Mouse (Mus musculus) layer of hippocampus, postnatal 10 days (tissue): ENCODE results near the gene Olfr99. TPM values are rescaled to one million over a fixed set of nuclear protein-coding genes. Genes with fewer than 3 reads are reported as not detected.
"Not testable (repeated sequence)": the region's sequence is repeated elsewhere in the genome, so short reads cannot be mapped to it uniquely, and the experiment has no call there.

Experiments used
- DNase-seq, 2 experiments: peaks; one replicate each; pipeline ENCODE4 v3.0.0; 2021; ENCODE audit warnings: low spot score in 2 of 2
- long read RNA-seq: library from polyadenylated mRNA; stranded (forward); transcript quantifications from one replicate; pipeline ENCODE4 v2.0.0, GENCODE M21; 2023
- total RNA-seq, 2 experiments: library from RNA; stranded (reverse); gene quantifications; 2 replicates each; pipeline ENCODE4 v1.2.3; 2021

The Olfr99 gene
- total RNA-seq: not detected
- long read RNA-seq: 0 reads

DNA sequence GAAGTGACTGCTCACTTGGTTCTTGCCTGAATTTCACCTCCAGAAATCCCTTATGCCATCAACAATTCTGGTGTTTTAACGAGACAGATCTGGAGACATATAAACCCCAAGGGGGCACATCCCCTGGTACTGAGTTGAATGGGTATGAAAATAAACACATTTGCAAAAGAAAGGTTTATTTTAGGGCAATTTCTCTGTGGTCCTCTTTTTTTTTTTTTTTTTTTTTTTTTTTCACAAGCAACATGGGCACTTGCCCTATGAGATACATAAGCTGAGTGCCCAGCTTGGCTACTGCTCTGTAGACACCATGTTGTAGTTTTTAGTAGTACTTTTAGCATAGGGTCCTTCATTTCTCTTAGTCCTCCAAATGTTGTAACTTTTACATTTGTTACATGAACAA is at the start of gene Olfr99:
Gene Olfr99 (minus strand): TSS at position 101 of the 400 bp plus-strand sequence.
- DNase-seq: no peak

DNA sequence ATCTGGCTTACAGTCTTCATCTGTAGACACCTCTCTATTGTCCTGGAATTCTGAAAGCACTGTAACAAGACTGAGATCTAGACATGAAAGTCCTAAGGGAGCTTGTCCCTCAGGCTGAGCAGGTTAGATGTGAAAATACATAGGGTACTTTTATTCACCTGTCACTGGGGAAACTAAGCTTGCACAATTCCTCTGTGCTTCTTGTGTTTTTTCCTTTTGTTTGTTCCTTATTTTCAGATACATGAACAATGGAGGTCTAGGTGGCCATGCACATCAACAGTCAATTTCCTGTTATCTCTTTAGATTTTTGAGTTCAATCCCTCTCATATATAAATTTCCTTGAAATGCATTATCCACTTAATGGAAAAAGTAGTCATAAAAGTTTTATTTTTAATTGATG is 33.7 kb upstream of the Olfr99 start, which contains the start of gene Olfr102:
Gene Olfr102 (minus strand): TSS at position 101 of the 400 bp plus-strand sequence.
- DNase-seq: no peak

DNA sequence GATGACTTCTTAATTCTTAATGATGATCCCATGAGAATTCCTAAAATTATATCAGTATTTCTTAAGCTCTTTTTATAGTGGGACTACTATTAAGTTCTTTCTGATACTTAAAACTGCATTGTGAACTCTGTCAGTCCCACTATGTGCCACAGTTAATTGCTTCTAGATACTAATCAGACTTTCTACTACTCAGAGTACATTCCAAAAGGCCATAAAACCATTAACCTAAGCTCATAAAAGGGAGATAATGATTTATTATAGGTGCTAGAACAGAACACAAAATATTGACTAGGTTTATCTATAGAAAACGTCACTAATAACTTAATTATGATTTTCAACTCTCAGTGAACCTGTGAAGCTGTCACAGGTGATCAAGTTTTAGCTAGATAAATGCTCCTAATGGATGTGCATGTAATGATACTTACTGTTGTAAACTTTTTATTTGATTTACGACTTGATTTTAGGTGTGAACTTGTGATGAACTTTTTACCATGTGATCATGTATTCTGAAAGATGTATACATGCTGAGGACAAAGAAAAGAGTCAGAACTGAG is 27.0 kb upstream of the Olfr99 start:
- no peak for DNase-seq

GRCm38 (mm10) chr17:37308483-37308882 is 25.2 kb upstream of the Olfr99 start:
- DNase-seq: no peak

GRCm38 (mm10) chr17:37304213-37304612 is 21.0 kb upstream of the Olfr99 start, which contains the start of gene Olfr101:
Olfr101 (minus strand) TSS chr17:37304313.
- no peak for DNase-seq

- no peak for DNase-seq
Observed at GRCm38 (mm10) chr17:37280331-37280730, 2.9 kb downstream of the Olfr99 start.

GRCm38 (mm10) chr17:37276573-37276972 is 6.7 kb downstream of the Olfr99 start:
- DNase-seq: no peak

- no peak for DNase-seq
Observed at GRCm38 (mm10) chr17:37275626-37276248, 7.5 kb downstream of the Olfr99 start.

- DNase-seq: no peak
Observed at GRCm38 (mm10) chr17:37270702-37271092, 12.6 kb downstream of the Olfr99 start.

DNA sequence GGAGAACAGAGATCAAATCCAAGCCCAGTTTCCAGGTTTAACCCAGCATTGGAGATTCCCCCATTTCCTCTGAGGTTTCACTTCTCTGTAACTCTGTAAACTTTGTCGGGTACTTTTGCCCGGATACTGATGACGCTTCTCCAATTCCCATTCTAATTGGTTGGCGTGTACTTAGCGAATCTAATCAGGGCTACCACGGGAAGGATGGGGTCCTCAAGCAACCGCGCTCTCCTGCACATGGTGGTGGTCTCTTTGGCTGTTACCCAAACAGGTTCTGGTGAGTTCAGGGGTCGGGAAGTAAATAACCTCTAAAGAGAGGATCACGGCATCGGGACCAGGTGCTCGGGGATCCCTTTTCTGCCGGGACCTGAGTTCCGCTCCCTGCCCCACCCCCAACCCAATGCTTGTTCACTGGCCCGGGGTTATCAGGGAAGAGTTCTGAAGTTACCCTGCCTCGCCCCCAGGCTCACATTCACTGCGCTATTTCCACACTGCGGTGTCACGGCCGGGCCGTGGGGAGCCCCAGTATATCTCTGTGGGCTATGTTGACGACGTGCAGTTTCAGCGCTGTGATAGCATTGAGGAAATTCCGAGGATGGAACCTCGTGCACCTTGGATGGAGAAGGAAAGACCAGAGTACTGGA is 13.1 kb downstream of the Olfr99 start, which contains the start of gene H2-M3:
Gene H2-M3 (plus strand): TSS at position 163 of the 644 bp plus-strand sequence.
- peak; percentile 94 to 95 for DNase-seq

DNA sequence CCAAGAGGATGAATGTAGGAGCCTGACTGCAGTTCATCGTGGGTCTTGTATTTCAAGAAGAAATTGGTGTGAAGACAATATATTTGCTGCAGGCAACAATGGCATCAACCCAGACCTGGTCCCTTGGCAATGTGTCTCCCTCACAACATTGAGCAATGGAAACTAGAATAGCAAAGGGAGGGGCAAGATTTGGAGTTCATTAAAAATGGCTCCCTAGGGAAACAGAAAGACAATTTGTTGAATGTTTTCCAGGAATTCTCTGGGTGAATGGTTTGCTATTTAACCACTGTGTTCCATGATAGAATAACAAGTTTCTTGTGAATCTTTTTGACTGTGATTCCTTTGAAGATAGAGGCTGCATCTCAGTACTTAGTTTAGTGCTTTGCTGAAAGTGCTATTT is 19.6 kb downstream of the Olfr99 start, which contains the start of gene Olfr98:
Gene Olfr98 (minus strand): TSS at position 124 of the 400 bp plus-strand sequence.
- DNase-seq: no peak

DNA sequence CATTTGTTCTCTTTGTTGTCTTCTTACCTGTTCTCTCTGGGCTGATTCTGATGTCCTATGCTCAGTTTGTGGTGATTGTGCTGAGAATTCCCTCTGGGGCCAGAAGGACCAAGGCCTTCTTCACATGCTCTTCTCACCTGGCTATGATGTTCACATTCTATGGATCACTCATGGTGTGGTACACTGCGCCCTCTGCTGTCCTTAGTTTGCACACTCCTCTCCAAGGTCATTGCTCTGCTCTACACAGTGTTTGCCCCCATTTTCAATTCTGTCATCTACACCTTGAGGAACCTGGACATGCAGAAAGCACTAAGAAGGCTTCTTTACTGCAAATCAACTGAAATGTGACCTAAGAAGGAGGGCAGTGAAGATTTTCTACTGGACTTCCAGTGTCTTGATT is 32.7 kb downstream of the Olfr99 start:
- no peak for DNase-seq

GRCm38 (mm10) chr17:37249460-37249859 is 33.8 kb downstream of the Olfr99 start:
- DNase-seq: no peak

- peak; percentile 35 to 53 for DNase-seq
Observed at GRCm38 (mm10) chr17:37246715-37247114, 36.5 kb downstream of the Olfr99 start.

DNA sequence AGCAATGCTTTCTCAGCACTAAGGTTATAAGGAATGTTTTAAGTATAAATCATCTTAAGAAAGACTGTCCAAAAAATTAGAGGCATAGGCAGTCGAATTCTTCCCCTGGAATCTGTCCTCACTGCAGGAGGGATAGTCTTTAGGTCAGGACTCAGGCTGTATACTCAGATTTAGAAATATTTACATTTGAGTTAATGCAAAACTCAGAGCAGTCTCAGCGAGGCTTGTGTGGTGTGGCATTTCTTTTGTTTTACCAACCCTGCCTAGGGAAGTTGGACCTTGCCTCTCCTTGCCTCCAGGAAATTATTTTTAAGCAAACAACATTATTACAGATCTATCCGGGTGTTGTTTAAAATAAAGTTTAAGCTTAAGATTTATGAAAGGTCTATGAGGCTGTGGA is 41.1 kb downstream of the Olfr99 start:
- no peak for DNase-seq

GRCm38 (mm10) chr17:37237230-37237629 is 46.0 kb downstream of the Olfr99 start, which contains the start of gene Olfr97:
Olfr97 (minus strand) TSS chr17:37237330.
- DNase-seq: not testable (repeated sequence)

Other genes with a start within 250 kb of the Olfr99 start
- gene Gabbr1, start 237.5 kb downstream of the Olfr99 start, total RNA-seq: 100 to 1,000 TPM; 594 to 649 TPM
- gene Olfr90, start 195.0 kb downstream of the Olfr99 start, total RNA-seq: not detected
- not detected for gene Olfr91, start 185.2 kb downstream of the Olfr99 start, total RNA-seq
- not detected for gene Olfr92, start 163.4 kb downstream of the Olfr99 start, total RNA-seq
- not detected for gene Olfr93, start 122.0 kb downstream of the Olfr99 start, total RNA-seq
- not detected for gene Ubd, start 89.6 kb downstream of the Olfr99 start, total RNA-seq
- not detected for gene Olfr94, start 82.5 kb downstream of the Olfr99 start, total RNA-seq
- not detected for gene Olfr95, start 70.3 kb downstream of the Olfr99 start, total RNA-seq
- not detected for gene Olfr96, start 63.3 kb downstream of the Olfr99 start, total RNA-seq
- not detected for gene Olfr97, start 46.1 kb downstream of the Olfr99 start, total RNA-seq
- gene Olfr98, start 19.7 kb downstream of the Olfr99 start, total RNA-seq: not detected
- 1 to 10 TPM; 1.7 to 2.5 TPM for gene H2-M3, start 13.2 kb downstream of the Olfr99 start, total RNA-seq
- not detected for gene Olfr101, start 20.9 kb upstream of the Olfr99 start, total RNA-seq
- not detected for gene Olfr102, start 33.6 kb upstream of the Olfr99 start, total RNA-seq
- gene Olfr103, start 56.2 kb upstream of the Olfr99 start, total RNA-seq: not detected
- gene Olfr104-ps, start 76.1 kb upstream of the Olfr99 start, total RNA-seq: not detected
- gene Olfr105-ps, start 95.6 kb upstream of the Olfr99 start, total RNA-seq: not detected
- gene Olfr106-ps, start 106.9 kb upstream of the Olfr99 start, total RNA-seq: not detected
- under 1 TPM in 1 of 2 experiments, not detected in 1; 0.11 TPM for gene Olfr107, start 115.8 kb upstream of the Olfr99 start, total RNA-seq
- not detected for gene Olfr108, start 162.0 kb upstream of the Olfr99 start, total RNA-seq
- not detected for gene Olfr109, start 175.5 kb upstream of the Olfr99 start, total RNA-seq
- not detected for gene H2-M2, start 200.1 kb upstream of the Olfr99 start, total RNA-seq
- not detected for gene Olfr110, start 209.0 kb upstream of the Olfr99 start, total RNA-seq
- gene Olfr111, start 224.6 kb upstream of the Olfr99 start, total RNA-seq: not detected